Mouse (Mus musculus) limb, embryonic 13.5 days (tissue): ENCODE results near the gene Retreg2. TPM values are rescaled to one million over a fixed set of nuclear protein-coding genes. Genes with fewer than 3 reads are reported as not detected.

ENCODE experiments used
- polyA plus RNA-seq: library from polyadenylated mRNA; unstranded; fragments of >200 nt; fragmentation: Nextera tagmentation; extraction: Ambion mirVana; gene quantifications from 2 replicates; pipeline ENCODE4 v1.2.1, GENCODE M21; 2015

Gene Retreg2
- polyA plus RNA-seq, 1 experiment from 2014 or later: 38.3 TPM

Other genes with a start within 250 kb of the Retreg2 start
- gene Cryba2, start 249.6 kb upstream of the Retreg2 start, polyA plus RNA-seq: not detected in 2 replicates
- gene Cfap65, start 207.2 kb upstream of the Retreg2 start, polyA plus RNA-seq: not detected in 2 replicates
- gene Ihh, start 191.1 kb upstream of the Retreg2 start, polyA plus RNA-seq: 8.4 and 8.6 TPM in 2 replicates
- gene Nhej1, start 17.6 kb upstream of the Retreg2 start, polyA plus RNA-seq: 11.8 and 12.7 TPM in 2 replicates
- 0.15 TPM in 2 replicates for gene Slc23a3, start 8.9 kb upstream of the Retreg2 start, polyA plus RNA-seq
- gene Cnppd1, start 67 bp upstream of the Retreg2 start, polyA plus RNA-seq: 47.7 and 49.4 TPM in 2 replicates
- 36.3 and 36.8 TPM in 2 replicates for gene Zfand2b, start 25.9 kb downstream of the Retreg2 start, polyA plus RNA-seq
- gene Abcb6, start 37.6 kb downstream of the Retreg2 start, polyA plus RNA-seq: 39.5 and 40.9 TPM in 2 replicates
- gene Ankzf1, start 49.4 kb downstream of the Retreg2 start, polyA plus RNA-seq: 28.0 and 28.9 TPM in 2 replicates
- 32.7 and 33.7 TPM in 2 replicates for gene Atg9a, start 49.4 kb downstream of the Retreg2 start, polyA plus RNA-seq
- 20.4 and 23.5 TPM in 2 replicates for gene Glb1l, start 68.0 kb downstream of the Retreg2 start, polyA plus RNA-seq
- 138 and 148 TPM in 2 replicates for gene Stk16, start 68.1 kb downstream of the Retreg2 start, polyA plus RNA-seq
- gene Tuba4a, start 77.1 kb downstream of the Retreg2 start, polyA plus RNA-seq: 22.7 and 27.1 TPM in 2 replicates
- not detected in 2 replicates for gene A630095N17Rik, start 89.3 kb downstream of the Retreg2 start, polyA plus RNA-seq
- 41.9 and 45.4 TPM in 2 replicates for gene Dnajb2, start 93.6 kb downstream of the Retreg2 start, polyA plus RNA-seq
- gene Ptprn, start 121.7 kb downstream of the Retreg2 start, polyA plus RNA-seq: 0.23 and 0.24 TPM in 2 replicates
- gene Resp18, start 135.6 kb downstream of the Retreg2 start, polyA plus RNA-seq: not detected in 2 replicates
- 116 and 117 TPM in 2 replicates for gene Dnpep, start 175.2 kb downstream of the Retreg2 start, polyA plus RNA-seq
- gene Des, start 217.6 kb downstream of the Retreg2 start, polyA plus RNA-seq: 52.1 and 56.1 TPM in 2 replicates
- 20.7 and 21.3 TPM in 2 replicates for gene Speg, start 232.5 kb downstream of the Retreg2 start, polyA plus RNA-seq